Mouse (Mus musculus): ENCODE results near the gene Acadl.

DNA sequence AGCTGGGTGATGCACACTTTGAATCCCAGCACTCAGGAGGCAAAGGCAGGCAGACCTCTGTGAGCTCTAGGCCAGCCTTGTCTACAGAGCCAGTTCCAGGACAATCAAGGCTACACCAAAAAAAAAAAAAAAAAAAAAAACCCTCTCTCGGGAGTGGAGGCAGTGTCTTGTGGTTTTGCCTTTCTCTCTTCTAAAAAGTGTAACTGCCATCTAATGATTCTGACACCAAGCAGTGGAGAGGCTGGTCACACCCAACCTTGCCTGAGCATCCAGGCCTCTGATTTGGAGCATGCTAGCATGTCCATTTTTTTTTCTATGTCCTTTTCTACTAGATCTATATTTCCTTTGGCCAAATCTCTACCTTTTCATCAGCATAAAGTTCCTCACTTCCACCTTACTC lies 23.9 kb downstream of the Acadl start:
- TF ChIP-seq CTCF (IDR thresholded peaks at IDR 0.05 in 2 of 3, conservative IDR thresholded peaks at IDR 0.05 in 1 of 3; ENCODE audit: control insufficient read depth in 1 of 3, insufficient read depth in 1 of 3, low read depth in 2 of 3, low read length in 3 of 3, poor library complexity in 1 of 3, severe bottlenecking in 1 of 3) (no peak), NRF1 (IDR thresholded peaks at IDR 0.05; ENCODE audit: insufficient read depth, low read depth, low read length, poor library complexity, severe bottlenecking) (no peak), HCFC1 (IDR thresholded peaks at IDR 0.05; ENCODE audit: low read depth, low read length) (no peak)
